Mouse (Mus musculus): ENCODE measurements around the gene Trip4. TPM values are rescaled to one million over a fixed set of nuclear protein-coding genes. Genes with fewer than 3 reads are reported as not detected.
A peak's percentile ranks its signal among the peaks of the same experiment; 100 is the strongest.

Trip4 gene
- polyA plus RNA-seq, 1 experiment from 2014 or later = 36.3 TPM

DNA sequence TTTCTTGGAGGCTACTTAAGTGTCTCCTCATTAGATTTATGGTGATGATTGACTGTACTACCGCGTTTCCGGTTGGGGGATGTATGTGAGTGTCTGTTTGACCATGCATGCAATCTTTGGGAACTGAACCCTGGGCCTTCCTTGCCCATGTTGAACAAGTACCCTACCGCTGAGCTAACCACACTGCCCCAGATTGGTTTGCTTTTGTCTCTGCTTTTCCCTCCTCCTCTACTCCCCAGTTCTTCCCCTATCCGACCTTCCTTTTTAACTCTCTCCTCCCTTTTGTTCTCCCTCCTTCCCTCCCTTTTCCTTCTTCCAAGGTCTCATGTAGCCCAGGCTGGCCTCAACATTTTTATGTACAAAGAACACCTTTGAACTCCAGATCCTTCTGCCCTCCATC is 17.5 kb downstream of the Trip4 start:
- H3K9ac ChIP-seq = peak overlapping the region; percentile 80
- peak overlapping the region; percentile 68 for H3K4me3 ChIP-seq (replicated peaks)
- H3K4me1 ChIP-seq = peaks cover 21% of the 10 kb centered on the region
- H3K27me3 ChIP-seq = no peaks in the 10 kb centered on the region
- 0 out of 2 replicates have a peak overlapping the region, but pooled peaks have one; percentile 31 for H3K27ac ChIP-seq
- WGBS = 6% methylated on average over 5 of the region's 5 CpGs
- H3K9me3 ChIP-seq = no peaks in the 10 kb centered on the region
- peak overlapping the region; percentile 81 for H3K4me2 ChIP-seq
- ATAC-seq (ENCODE audit: low FRiP score) = no peak
- peaks cover 31% of the 10 kb centered on the region for H3K36me3 ChIP-seq (replicated peaks)

GRCm38 (mm10) chr9:65890143-65890628 is 18.4 kb downstream of the Trip4 start, which contains the start of gene Pclaf:
Gene Pclaf, plus strand, starts transcription at chr9:65890237.
- peaks cover 23% of the 10 kb centered on the region for H3K36me3 ChIP-seq (replicated peaks)
- H3K4me1 ChIP-seq = peaks cover 25% of the 10 kb centered on the region
- 0 out of 2 replicates have a peak within 1 kb of the TSS, but pooled peaks have one; percentile 53 for H3K27ac ChIP-seq
- peak within 1 kb of the TSS; percentile 68 for H3K4me3 ChIP-seq (replicated peaks)
- no peaks in the 10 kb centered on the region for H3K27me3 ChIP-seq
- H3K9me3 ChIP-seq = no peaks in the 10 kb centered on the region
- ATAC-seq (ENCODE audit: low FRiP score) = peak; percentile 93
- WGBS = 0% methylated on average over 21 of the region's 21 CpGs
- peak within 1 kb of the TSS; percentile 80 for H3K9ac ChIP-seq
- peak within 1 kb of the TSS; percentile 81 for H3K4me2 ChIP-seq

DNA sequence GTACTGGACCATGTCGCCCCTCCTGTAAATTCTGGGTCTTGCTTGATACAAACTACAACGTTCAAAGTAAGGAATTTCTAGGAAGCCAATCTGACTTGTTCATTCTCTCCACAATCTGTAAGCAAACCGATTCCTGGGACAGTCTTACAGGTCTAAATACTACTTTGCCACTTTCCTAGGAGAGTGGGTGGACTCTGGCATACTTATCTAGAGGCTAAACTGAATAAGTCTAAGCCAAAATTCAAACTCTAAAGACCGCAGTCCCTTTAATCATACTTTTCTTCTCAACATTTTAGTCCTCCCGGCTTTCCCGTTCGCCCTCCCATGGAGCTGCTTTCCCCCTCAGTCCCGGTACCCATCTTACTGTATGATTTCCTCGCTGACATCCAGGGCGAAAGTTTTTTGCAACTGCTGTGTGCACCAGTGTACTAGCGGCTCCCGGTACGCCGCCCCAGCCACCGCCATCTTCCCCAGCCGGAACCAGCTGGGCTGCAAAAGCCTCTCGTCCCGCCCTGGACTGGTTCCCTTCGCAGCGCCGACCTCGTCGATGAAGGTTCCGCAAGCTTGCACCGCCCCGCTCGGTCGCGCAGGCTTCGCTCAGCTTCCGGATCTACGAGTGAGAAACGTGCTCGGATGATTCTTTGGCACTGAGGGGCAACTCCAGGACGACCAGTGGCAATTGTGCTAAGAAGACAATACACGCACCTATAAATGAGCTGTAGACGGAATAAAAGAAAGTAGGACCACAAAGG is 23.9 kb downstream of the Trip4 start:
- Histone ChIP-seq H3K27ac (peak overlapping the region; percentile 65), H3K27me3 (no peaks in the 10 kb centered on the region), H3K4me3 (replicated peaks) (peak overlapping the region; percentile 64), H3K4me2 (peak overlapping the region; percentile 54), H3K36me3 (replicated peaks) (no peaks in the 10 kb centered on the region; the same call in 1 of the 2 replicates), H3K4me1 (peaks cover 4% of the 10 kb centered on the region), H3K9ac (peak overlapping the region; percentile 64), H3K9me3 (no peaks in the 10 kb centered on the region)
- WGBS = under 1% methylated on average over 37 of the region's 37 CpGs
- peak; percentile 93 for ATAC-seq (ENCODE audit: low FRiP score)

- no peak overlapping the region for H3K9ac ChIP-seq
- peaks cover 40% of the 10 kb centered on the region for H3K36me3 ChIP-seq (replicated peaks)
- H3K4me3 ChIP-seq (replicated peaks) = no peak overlapping the region
- H3K27ac ChIP-seq = no peak overlapping the region
- 77% methylated on average over 1 of the region's 1 CpGs for WGBS
- H3K4me2 ChIP-seq = no peak overlapping the region
- no peaks in the 10 kb centered on the region for H3K27me3 ChIP-seq
- no peaks in the 10 kb centered on the region for H3K4me1 ChIP-seq
- no peak for ATAC-seq (ENCODE audit: low FRiP score)
- no peaks in the 10 kb centered on the region for H3K9me3 ChIP-seq
Observed at GRCm38 (mm10) chr9:65859656-65860055, 48.9 kb downstream of the Trip4 start.

DNA sequence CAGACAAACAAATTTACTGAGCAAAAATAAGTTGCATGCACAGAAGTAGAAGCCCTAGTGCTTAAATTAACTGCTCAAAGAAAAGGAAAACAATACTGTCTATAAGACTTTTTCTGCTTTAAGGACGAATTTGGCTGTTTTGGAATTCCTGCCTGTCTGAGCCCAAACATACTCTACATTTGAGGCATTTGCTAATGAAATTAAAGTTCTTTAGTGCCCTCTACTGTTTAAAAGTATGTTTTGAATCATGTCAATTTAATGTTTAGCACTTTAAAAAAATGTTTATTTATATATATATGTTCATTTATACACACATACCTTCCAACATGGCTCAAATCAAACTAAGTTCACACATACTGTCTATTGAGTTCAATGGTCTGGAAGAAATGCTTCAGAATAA is 58.4 kb downstream of the Trip4 start:
- no peak overlapping the region for H3K4me2 ChIP-seq
- 10% methylated on average over 1 of the region's 1 CpGs for WGBS
- no peak overlapping the region for H3K27ac ChIP-seq

GRCm38 (mm10) chr9:65848154-65848553 is 60.4 kb downstream of the Trip4 start:
- no peaks in the 10 kb centered on the region for H3K9me3 ChIP-seq
- peaks cover 26% of the 10 kb centered on the region for H3K4me1 ChIP-seq
- H3K4me3 ChIP-seq (replicated peaks) = no peak overlapping the region
- no peaks in the 10 kb centered on the region; the same call in 1 of the 2 replicates for H3K36me3 ChIP-seq (replicated peaks)
- ATAC-seq (ENCODE audit: low FRiP score) = no peak
- H3K27me3 ChIP-seq = no peaks in the 10 kb centered on the region
- no peak overlapping the region for H3K27ac ChIP-seq
- no peak overlapping the region for H3K9ac ChIP-seq
- H3K4me2 ChIP-seq = no peak overlapping the region

More for the DNA sequence above, 58.4 kb downstream of the Trip4 start:
- Histone ChIP-seq H3K9me3 (no peaks in the 10 kb centered on the region), H3K4me1 (peaks cover 12% of the 10 kb centered on the region), H3K27me3 (no peaks in the 10 kb centered on the region), H3K4me3 (replicated peaks) (no peak overlapping the region), H3K9ac (no peak overlapping the region), H3K36me3 (replicated peaks) (peaks cover 4% of the 10 kb centered on the region)
- no peak for ATAC-seq (ENCODE audit: low FRiP score)

DNA sequence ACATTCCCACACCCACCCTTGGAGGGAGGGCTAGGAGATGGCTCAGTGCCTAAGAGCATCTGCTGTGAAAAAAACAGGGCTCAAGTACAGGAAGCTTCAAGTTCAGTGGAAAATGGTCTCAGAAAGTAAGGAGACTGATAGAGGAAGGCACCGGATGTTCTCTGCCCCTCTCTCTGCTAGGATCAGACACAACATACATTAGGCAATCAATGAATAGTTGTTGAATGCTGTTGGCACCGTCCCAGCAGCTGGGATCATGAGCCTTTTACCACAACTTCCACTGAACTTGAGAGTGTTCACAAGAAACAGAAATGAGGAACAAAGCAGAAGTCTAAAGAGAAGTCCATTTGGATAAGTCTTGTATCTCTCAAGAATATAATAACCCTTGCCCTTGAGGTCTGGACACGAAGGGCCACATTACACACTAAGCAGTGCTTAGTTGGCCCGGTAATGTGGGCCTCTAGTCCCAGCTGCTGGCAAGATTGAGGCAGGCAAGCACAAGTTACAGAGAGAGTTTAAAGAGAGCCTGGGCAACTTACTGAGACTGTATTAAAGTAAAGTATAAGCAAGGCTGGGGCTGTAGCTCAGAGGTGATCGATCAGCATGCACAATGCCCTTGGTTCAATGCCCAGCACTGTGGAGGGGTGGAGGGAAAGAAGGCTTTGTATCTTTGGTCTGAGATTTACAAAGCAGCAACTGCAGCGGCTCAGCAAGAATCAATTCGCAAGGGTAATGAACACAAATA is 64.0 kb downstream of the Trip4 start:
- 0 out of 2 replicates have a peak overlapping the region, but pooled peaks have one; percentile 8 for H3K9ac ChIP-seq
- H3K4me3 ChIP-seq (replicated peaks) = no peak overlapping the region
- no peak for ATAC-seq (ENCODE audit: low FRiP score)
- H3K27ac ChIP-seq = peak overlapping the region; percentile 68
- H3K4me2 ChIP-seq = no peak overlapping the region
- H3K4me1 ChIP-seq = peaks cover 26% of the 10 kb centered on the region
- H3K27me3 ChIP-seq = no peaks in the 10 kb centered on the region
- 45% methylated on average over 7 of the region's 7 CpGs for WGBS
- H3K36me3 ChIP-seq (replicated peaks) = no peaks in the 10 kb centered on the region
- H3K9me3 ChIP-seq = no peaks in the 10 kb centered on the region

GRCm38 (mm10) chr9:65839841-65840240 is 68.8 kb downstream of the Trip4 start:
- ATAC-seq (ENCODE audit: low FRiP score) = no peak
- H3K4me2 ChIP-seq = no peak overlapping the region
- no peaks in the 10 kb centered on the region for H3K27me3 ChIP-seq
- no peak overlapping the region for H3K27ac ChIP-seq
- H3K36me3 ChIP-seq (replicated peaks) = peaks cover 5% of the 10 kb centered on the region; the same call in 1 of the 2 replicates
- H3K4me3 ChIP-seq (replicated peaks) = no peak overlapping the region
- 100% methylated on average over 1 of the region's 1 CpGs for WGBS
- no peak overlapping the region for H3K9ac ChIP-seq
- H3K4me1 ChIP-seq = peaks cover 17% of the 10 kb centered on the region
- H3K9me3 ChIP-seq = no peaks in the 10 kb centered on the region

DNA sequence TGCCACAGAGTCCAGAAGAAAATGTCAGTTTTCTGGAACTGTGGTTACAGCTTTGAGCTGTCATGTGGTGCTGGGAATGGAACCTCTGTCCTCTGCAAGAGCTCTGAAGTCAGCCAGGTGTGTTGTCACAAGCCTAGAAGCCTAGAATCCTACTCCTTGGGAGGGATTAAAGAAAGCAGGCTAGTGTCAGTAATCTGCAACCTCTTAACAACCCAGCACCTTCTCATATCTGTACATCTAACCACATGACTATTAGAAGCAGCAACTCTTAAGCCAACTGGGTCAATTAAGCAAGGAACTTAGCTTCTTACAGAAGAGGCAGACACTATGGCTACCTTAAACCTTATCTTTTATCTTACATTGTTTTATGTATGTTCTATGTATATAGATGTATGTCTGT is 71.7 kb downstream of the Trip4 start:
- no peaks in the 10 kb centered on the region for H3K27me3 ChIP-seq
- ATAC-seq (ENCODE audit: low FRiP score) = no peak
- no peak overlapping the region for H3K27ac ChIP-seq
- no peak overlapping the region for H3K9ac ChIP-seq
- H3K4me2 ChIP-seq = no peak overlapping the region
- no peaks in the 10 kb centered on the region for H3K9me3 ChIP-seq
- H3K4me3 ChIP-seq (replicated peaks) = no peak overlapping the region
- H3K4me1 ChIP-seq = peaks cover 28% of the 10 kb centered on the region
- peaks cover 5% of the 10 kb centered on the region; the same call in 1 of the 2 replicates for H3K36me3 ChIP-seq (replicated peaks)

DNA sequence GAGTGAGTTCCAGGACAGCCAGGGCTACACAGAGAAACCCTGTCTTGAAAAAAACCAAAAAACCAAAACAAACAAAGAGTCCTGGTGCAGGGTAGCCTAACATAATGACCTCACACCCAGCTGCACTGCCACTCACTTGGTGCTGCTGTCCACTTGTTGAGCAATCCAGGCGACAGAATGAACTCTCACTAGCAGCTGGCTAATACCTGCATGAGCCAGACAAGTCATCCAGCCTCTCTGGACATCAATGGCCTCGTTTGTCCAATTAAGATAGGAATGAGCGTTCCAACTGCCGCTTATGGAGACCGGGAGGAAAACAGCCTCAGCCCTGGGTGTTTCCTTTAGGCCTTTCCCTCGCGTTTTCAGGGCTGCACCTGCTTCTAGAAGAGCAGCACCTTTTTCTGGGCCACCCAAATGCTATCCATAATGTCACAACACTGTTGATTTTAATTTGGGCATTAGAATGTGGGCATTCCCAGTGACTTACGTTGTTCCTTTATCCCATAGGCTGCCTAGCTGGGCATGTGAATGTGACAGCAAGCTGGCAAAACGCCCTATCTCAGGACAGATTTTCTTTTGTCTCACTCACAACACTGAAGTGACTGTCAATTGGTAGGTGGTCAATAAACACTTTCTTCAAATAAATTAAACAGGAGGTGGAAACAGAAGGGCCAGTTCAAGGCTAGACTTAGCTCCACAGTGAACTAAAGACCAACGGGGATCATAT is 73.8 kb downstream of the Trip4 start:
- Histone ChIP-seq H3K27ac (peak overlapping the region; percentile 68), H3K27me3 (no peaks in the 10 kb centered on the region), H3K9me3 (no peaks in the 10 kb centered on the region), H3K4me3 (replicated peaks) (no peak overlapping the region), H3K4me2 (no peak overlapping the region), H3K4me1 (peaks cover 45% of the 10 kb centered on the region), H3K36me3 (replicated peaks) (peaks cover 5% of the 10 kb centered on the region; the same call in 1 of the 2 replicates), H3K9ac (no peak overlapping the region)
- 25% methylated on average over 10 of the region's 10 CpGs for WGBS
- peak; percentile 53; the same call in 1 of the 2 replicates for ATAC-seq (ENCODE audit: low FRiP score)

DNA sequence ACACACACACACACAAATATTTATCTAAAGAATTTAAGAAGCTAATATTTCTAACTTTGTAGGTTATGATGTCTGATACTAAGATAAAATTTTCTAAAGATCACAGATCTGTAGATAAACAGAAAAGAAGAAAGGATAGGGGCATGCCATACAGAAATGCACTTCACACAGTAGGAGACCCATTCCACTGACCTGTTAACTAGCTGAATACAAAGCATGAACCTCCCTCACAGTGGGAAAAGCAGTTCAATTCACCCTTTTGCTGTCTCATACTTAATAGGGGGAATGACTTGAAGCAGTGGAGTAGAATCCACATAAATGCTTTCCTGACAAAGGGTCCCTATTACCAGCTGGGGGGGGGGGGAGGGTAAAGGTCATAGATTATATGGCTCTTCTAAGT is 75.0 kb downstream of the Trip4 start:
- ATAC-seq (ENCODE audit: low FRiP score) = no peak; the same call in 1 of the 2 replicates
- H3K9ac ChIP-seq = no peak overlapping the region
- peaks cover 5% of the 10 kb centered on the region; the same call in 1 of the 2 replicates for H3K36me3 ChIP-seq (replicated peaks)
- no peak overlapping the region for H3K4me3 ChIP-seq (replicated peaks)
- H3K4me2 ChIP-seq = 0 out of 2 replicates have a peak overlapping the region, but pooled peaks have one; percentile 1
- H3K4me1 ChIP-seq = peaks cover 47% of the 10 kb centered on the region
- peak overlapping the region; percentile 75 for H3K27ac ChIP-seq
- H3K27me3 ChIP-seq = no peaks in the 10 kb centered on the region
- no peaks in the 10 kb centered on the region for H3K9me3 ChIP-seq

DNA sequence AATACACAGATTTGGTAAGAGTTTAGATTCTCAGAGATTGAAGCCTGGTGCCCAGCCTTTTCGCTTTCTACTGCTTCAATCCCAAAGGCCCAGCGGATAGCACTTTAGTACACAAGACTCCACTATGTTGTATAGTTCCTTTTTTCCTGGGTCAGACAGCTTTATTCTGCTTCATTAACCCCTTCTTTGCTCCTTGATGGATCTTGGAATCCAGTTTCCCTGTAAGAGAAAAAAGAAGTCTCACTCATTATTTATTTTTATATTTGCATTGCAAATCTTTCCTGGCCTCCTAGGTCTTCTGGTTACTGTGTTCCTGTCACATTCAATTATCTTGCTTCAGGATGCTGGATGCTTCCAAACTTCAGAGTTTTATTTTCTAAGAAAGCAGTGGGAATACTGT is 75.4 kb downstream of the Trip4 start:
- no peak; the same call in 1 of the 2 replicates for ATAC-seq (ENCODE audit: low FRiP score)
- Histone ChIP-seq H3K9ac (no peak overlapping the region), H3K4me1 (peaks cover 51% of the 10 kb centered on the region), H3K27me3 (no peaks in the 10 kb centered on the region), H3K27ac (no peak overlapping the region), H3K4me2 (0 out of 2 replicates have a peak overlapping the region, but pooled peaks have one; percentile 1), H3K4me3 (replicated peaks) (no peak overlapping the region), H3K36me3 (replicated peaks) (peaks cover under 1% of the 10 kb centered on the region; the same call in 1 of the 2 replicates), H3K9me3 (no peaks in the 10 kb centered on the region)
- 13% methylated on average over 2 of the region's 2 CpGs for WGBS

Data from forebrain, embryonic 12.5 days (tissue).